Mouse (Mus musculus) midbrain, embryonic 10.5 days (tissue): ENCODE measurements at regions not wholly inside any gene's neighbourhood (a gene's known extent, or its start where the extent isn't known, plus 50 kb on each side); places are given as distances from the start of the nearest gene placed in this dataset.

ENCODE experiments used
- DNase-seq: peaks from one replicate; pipeline ENCODE4 v3.0.0-alpha.2; 2017; ENCODE audit warnings: low spot score
- H3K27ac ChIP-seq: fragments of 300-500 bp; sonication (generic); replicated peaks from 2 replicates; pipeline ENCODE4 v1.5.1; 2016; ENCODE audit warnings: mild to moderate bottlenecking
- H3K27me3 ChIP-seq: fragments of 300-500 bp; sonication (generic); 2 replicates; pipeline ENCODE4 v1.6.1; 2016; ENCODE audit warnings: low read depth, mild to moderate bottlenecking; ENCODE audit not compliant: poor library complexity, severe bottlenecking
- H3K36me3 ChIP-seq: fragments of 300-500 bp; sonication (generic); 2 replicates; pipeline ENCODE4 v1.6.1; 2016; ENCODE audit warnings: mild to moderate bottlenecking, moderate library complexity
- H3K4me1 ChIP-seq: fragments of 300-500 bp; sonication (generic); 2 replicates; pipeline ENCODE4 v1.6.1; 2016
- H3K4me3 ChIP-seq: fragments of 300-500 bp; sonication (generic); 2 replicates; pipeline ENCODE4 v1.5.1; 2016; ENCODE audit warnings: mild to moderate bottlenecking, moderate library complexity
- H3K9me3 ChIP-seq: fragments of 300-500 bp; sonication (generic); replicated peaks from 2 replicates; pipeline ENCODE4 v1.6.1; 2016; ENCODE audit warnings: mild to moderate bottlenecking
- WGBS: fragments of 180-500 bp; shearing (Covaris S2); methylation state at CpG from one replicate; pipeline ENCODE4 v1.1.7; 2016; 5-methylcytosine and 5-hydroxymethylcytosine counted together

- Histone ChIP-seq H3K9me3 (no peaks in the 10 kb centered on the region), H3K27me3 (no peaks in the 10 kb centered on the region), H3K36me3 (no peaks in the 10 kb centered on the region), H3K4me3 (no peak overlapping the region), H3K4me1 (peaks cover 6% of the 10 kb centered on the region; the same call in 1 of the 2 replicates), H3K27ac (peak overlapping the region; percentile 34; the same call in 1 of the 2 replicates)
- WGBS: 83% methylated on average over 13 of the region's 13 CpGs
- no peak for DNase-seq
Measured at GRCm38 (mm10) chr4:56160551-56161256, 579.2 kb upstream of the Gm26657 start.

DNA sequence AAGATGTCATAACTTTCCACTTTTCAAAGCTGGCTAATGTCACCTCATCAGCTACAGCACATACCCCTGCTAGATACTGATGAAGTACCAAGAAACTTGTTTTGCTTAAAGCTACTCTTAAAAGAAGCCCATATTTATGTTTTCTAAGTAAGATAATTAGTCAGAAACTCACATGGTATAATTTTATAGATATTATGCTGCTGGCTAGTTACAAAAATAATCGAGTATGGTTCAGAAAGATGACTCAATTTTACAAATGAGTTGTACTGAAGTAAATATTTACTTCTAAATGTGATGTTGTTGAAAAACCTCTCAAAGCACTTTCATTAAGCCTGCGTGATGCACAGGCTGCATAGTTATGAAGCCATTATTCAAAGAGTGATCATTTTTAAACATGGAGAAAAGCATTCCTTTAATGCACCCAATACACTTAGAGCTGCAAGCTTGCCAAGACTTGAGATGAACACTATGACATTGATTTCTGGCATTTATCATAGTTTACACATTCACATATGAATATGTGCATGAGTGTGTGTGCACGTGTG, 582.3 kb upstream of the Gm26657 start:
- no peaks in the 10 kb centered on the region for H3K27me3 ChIP-seq
- H3K27ac ChIP-seq: no peak overlapping the region
- H3K9me3 ChIP-seq: no peaks in the 10 kb centered on the region
- H3K36me3 ChIP-seq: no peaks in the 10 kb centered on the region
- no peak overlapping the region for H3K4me3 ChIP-seq
- no peak for DNase-seq
- 86% methylated on average over 3 of the region's 3 CpGs for WGBS
- H3K4me1 ChIP-seq: peaks cover 6% of the 10 kb centered on the region; the same call in 1 of the 2 replicates

- Histone ChIP-seq H3K4me3 (no peak overlapping the region), H3K4me1 (no peaks in the 10 kb centered on the region), H3K36me3 (no peaks in the 10 kb centered on the region), H3K27ac (no peak overlapping the region), H3K27me3 (no peaks in the 10 kb centered on the region), H3K9me3 (no peaks in the 10 kb centered on the region)
- 89% methylated on average over 1 of the region's 1 CpGs for WGBS
- no peak for DNase-seq
Measured at GRCm38 (mm10) chr4:56150716-56151115, 589.2 kb upstream of the Gm26657 start.

DNA sequence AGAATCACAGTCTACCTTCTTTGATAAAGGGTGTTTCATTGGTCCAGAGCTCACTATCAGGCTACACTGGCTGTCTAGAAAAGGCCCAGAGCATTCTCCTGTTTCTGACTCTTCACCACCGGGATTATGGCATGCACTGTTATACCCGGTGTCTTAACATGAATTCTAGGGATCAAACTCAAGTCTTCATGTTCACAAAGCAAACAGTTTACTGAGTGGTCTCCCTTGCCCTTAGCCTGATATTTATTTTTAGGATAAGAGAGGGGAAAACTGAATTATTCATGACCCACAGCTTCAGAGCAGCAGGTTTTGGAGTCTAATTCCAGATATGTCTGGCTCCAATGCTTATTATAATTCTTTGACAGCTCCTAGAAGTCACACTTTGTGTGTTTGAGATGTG, 596.0 kb upstream of the Gm26657 start:
- WGBS: 77% methylated on average over 2 of the region's 2 CpGs
- H3K27ac ChIP-seq: no peak overlapping the region

DNA sequence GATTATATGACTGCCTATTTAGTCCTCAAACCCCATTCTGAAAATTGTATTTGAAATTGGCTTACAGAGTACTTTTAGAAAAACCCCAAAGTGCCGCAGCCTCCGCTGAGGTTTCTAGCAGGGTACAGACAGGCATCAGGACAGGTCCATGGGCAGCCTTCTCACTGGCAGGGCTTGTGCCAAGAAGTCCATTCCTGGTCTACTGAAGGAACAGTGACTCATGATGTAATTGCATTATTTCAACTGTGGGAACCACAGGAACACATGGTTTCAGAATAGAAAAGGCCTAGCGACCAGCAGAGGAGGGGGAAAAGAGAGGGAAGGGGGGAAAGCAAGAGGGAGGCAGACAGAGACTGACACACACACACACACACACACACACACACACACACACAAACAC, 603.0 kb upstream of the Gm26657 start:
- no peak for DNase-seq
- Histone ChIP-seq H3K36me3 (no peaks in the 10 kb centered on the region), H3K4me1 (no peaks in the 10 kb centered on the region), H3K9me3 (no peaks in the 10 kb centered on the region), H3K27ac (no peak overlapping the region), H3K4me3 (no peak overlapping the region), H3K27me3 (no peaks in the 10 kb centered on the region)
- WGBS: 92% methylated on average over 3 of the region's 3 CpGs

More for the DNA sequence above, 596.0 kb upstream of the Gm26657 start:
- Histone ChIP-seq H3K4me3 (no peak overlapping the region), H3K36me3 (no peaks in the 10 kb centered on the region), H3K27me3 (no peaks in the 10 kb centered on the region), H3K4me1 (peaks cover 8% of the 10 kb centered on the region; the same call in 1 of the 2 replicates), H3K9me3 (no peaks in the 10 kb centered on the region)
- no peak for DNase-seq

- no peaks in the 10 kb centered on the region for H3K27me3 ChIP-seq
- WGBS: 89% methylated on average over 5 of the region's 5 CpGs
Measured at GRCm38 (mm10) chr4:56134350-56134749, 602.1 kb upstream of the Klf4 start.

DNA sequence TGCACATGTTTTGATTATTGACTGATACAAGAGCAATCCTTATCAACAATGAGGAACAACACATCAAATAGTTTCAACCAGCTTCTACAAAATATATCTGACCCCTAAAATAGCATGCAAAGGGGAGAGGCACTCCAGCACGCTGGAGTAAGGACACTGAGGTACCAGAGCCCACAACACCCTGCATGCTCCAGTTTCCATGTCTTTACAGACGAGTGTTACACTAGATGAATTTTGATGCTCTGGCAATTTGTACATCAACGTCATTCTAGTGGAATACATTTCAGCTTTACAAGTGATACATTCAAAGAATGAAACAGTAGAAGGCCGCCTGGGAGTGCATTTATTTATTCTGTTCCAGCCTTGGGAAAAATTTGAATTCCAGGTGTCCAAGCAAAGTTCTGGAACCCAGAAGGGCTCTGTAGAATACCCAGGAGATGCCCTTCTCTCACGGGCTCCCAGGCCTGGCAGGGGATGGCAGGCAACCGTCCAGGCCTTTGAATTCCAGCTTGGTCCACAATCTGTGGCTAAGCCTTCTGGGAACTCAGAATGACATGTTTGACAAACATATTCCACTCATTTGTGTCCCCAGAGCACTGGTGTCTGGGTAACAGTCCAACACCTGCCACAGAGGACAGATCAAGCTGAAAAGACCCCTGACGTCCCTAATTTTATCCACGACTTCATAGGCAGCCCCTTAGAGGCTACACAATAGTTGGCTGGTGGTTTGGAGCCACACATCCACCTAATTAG, 595.6 kb upstream of the Klf4 start:
- Histone ChIP-seq H3K27ac (no peak overlapping the region), H3K9me3 (no peaks in the 10 kb centered on the region), H3K27me3 (no peaks in the 10 kb centered on the region), H3K4me3 (no peak overlapping the region), H3K36me3 (no peaks in the 10 kb centered on the region), H3K4me1 (no peaks in the 10 kb centered on the region)
- WGBS: 79% methylated on average over 8 of the region's 8 CpGs
- DNase-seq: no peak

More at GRCm38 (mm10) chr4:56134350-56134749, 602.1 kb upstream of the Klf4 start:
- Histone ChIP-seq H3K9me3 (no peaks in the 10 kb centered on the region), H3K4me3 (no peak overlapping the region), H3K27ac (no peak overlapping the region), H3K36me3 (no peaks in the 10 kb centered on the region), H3K4me1 (no peaks in the 10 kb centered on the region)
- DNase-seq: no peak

- H3K36me3 ChIP-seq: no peaks in the 10 kb centered on the region
- H3K27ac ChIP-seq: no peak overlapping the region
- no peak overlapping the region for H3K4me3 ChIP-seq
- H3K27me3 ChIP-seq: no peaks in the 10 kb centered on the region
- no peak for DNase-seq
- no peaks in the 10 kb centered on the region for H3K9me3 ChIP-seq
- H3K4me1 ChIP-seq: no peaks in the 10 kb centered on the region
Measured at GRCm38 (mm10) chr4:56124515-56124914, 592.2 kb upstream of the Klf4 start.

GRCm38 (mm10) chr4:56122198-56122597, 589.9 kb upstream of the Klf4 start:
- no peak for DNase-seq
- Histone ChIP-seq H3K27ac (no peak overlapping the region), H3K9me3 (no peaks in the 10 kb centered on the region), H3K4me1 (no peaks in the 10 kb centered on the region), H3K27me3 (no peaks in the 10 kb centered on the region), H3K36me3 (no peaks in the 10 kb centered on the region), H3K4me3 (no peak overlapping the region)
- WGBS: 93% methylated on average over 5 of the region's 5 CpGs

DNA sequence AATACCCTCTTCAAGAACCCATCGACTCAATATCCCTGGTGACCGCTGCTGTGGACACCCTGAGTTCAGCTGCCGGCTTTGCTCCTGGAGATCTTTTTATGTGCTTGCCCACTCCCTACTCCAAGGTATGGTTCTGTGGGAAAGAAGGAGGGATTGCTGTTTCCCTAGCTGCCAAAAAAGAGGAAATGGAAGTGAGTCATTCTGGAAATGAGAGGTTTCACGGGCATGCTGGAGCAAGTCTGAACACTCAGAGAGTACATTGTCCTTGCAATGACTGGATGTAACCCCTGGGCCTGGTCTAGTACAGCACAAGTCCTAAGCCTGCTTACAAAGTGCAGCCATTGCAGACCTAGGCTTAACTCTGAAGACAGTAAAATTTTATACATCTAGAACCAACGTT, 589.4 kb upstream of the Klf4 start:
- Histone ChIP-seq H3K9me3 (no peaks in the 10 kb centered on the region), H3K4me1 (no peaks in the 10 kb centered on the region), H3K27ac (no peak overlapping the region), H3K27me3 (no peaks in the 10 kb centered on the region), H3K36me3 (no peaks in the 10 kb centered on the region), H3K4me3 (no peak overlapping the region)
- DNase-seq: no peak
- WGBS: 94% methylated on average over 5 of the region's 5 CpGs

DNA sequence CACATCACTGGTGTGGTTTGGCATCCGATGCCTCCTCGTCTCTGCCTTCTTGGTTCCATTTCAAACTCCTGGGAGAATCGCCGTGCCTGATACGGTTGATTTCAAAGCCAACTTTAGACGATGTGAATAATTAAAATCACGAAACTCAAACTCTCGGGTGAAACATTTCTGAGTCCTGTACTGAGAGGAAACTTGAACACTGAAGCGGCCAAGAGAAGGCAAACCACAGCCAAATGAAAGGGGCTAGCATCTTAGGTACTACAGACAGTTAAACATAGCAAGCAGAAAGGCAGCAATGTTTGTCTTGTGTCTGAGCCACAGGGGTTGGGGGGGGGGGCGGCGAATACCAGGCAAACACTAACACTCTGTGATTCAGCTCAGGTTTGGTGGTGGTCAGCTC, 588.1 kb upstream of the Klf4 start:
- Histone ChIP-seq H3K36me3 (no peaks in the 10 kb centered on the region), H3K27ac (no peak overlapping the region), H3K9me3 (no peaks in the 10 kb centered on the region), H3K27me3 (no peaks in the 10 kb centered on the region), H3K4me1 (no peaks in the 10 kb centered on the region), H3K4me3 (no peak overlapping the region)
- DNase-seq: no peak
- 90% methylated on average over 11 of the region's 11 CpGs for WGBS

- WGBS: 67% methylated on average over 10 of the region's 10 CpGs
- DNase-seq: no peak
- Histone ChIP-seq H3K27me3 (no peaks in the 10 kb centered on the region), H3K4me1 (peaks cover 4% of the 10 kb centered on the region; the same call in 1 of the 2 replicates), H3K36me3 (no peaks in the 10 kb centered on the region), H3K27ac (0 out of 2 replicates have a peak overlapping the region, but pooled peaks have one; percentile 23), H3K4me3 (no peak overlapping the region), H3K9me3 (no peaks in the 10 kb centered on the region)
Measured at GRCm38 (mm10) chr4:56113701-56114196, 581.5 kb upstream of the Klf4 start.
